Mouse (Mus musculus): Measurements from ENCODE around the gene Vmn2r87. TPM values are rescaled to one million over a fixed set of nuclear protein-coding genes. Genes with fewer than 3 reads are reported as not detected.
A peak's percentile ranks its signal among the peaks of the same experiment; 100 is the strongest.
"Not testable (repeated sequence)": the region's sequence is repeated elsewhere in the genome, so short reads cannot be mapped to it uniquely, and the experiment has no call there.

The Vmn2r87 gene
- 1.1 and 1.3 TPM in 2 replicates for polyA plus RNA-seq (2012; rRNA removed)

DNA sequence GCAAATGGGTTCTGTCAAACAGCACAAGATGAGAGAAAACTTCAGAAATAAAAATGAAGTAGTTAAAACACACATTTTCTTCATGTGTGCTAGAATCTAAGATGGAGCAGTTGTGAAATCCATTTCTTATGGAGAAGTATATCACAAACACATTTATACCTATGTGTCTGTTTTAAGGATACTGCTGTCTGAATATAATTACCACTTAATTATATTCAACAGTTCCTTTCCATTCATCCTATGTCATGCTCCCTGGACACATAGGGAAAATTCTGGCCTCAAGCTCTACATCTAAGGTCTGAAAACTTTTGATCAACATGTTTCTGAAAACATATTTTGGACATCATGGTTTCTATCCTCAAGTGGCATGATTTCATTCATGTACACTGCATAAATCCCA lies at the start of gene Vmn2r87:
Vmn2r87 (minus strand) TSS at position 101 of the 400 bp plus-strand sequence.
- DNase-seq (ENCODE audit: extremely low spot score in 1 of 2, low spot score in 1 of 2): no peak

GRCm38 (mm10) chr10:130544331-130544730 lies 47.1 kb upstream of the Vmn2r87 start:
- not testable (repeated sequence) for DNase-seq (ENCODE audit: extremely low spot score in 1 of 2, low spot score in 1 of 2)

DNA sequence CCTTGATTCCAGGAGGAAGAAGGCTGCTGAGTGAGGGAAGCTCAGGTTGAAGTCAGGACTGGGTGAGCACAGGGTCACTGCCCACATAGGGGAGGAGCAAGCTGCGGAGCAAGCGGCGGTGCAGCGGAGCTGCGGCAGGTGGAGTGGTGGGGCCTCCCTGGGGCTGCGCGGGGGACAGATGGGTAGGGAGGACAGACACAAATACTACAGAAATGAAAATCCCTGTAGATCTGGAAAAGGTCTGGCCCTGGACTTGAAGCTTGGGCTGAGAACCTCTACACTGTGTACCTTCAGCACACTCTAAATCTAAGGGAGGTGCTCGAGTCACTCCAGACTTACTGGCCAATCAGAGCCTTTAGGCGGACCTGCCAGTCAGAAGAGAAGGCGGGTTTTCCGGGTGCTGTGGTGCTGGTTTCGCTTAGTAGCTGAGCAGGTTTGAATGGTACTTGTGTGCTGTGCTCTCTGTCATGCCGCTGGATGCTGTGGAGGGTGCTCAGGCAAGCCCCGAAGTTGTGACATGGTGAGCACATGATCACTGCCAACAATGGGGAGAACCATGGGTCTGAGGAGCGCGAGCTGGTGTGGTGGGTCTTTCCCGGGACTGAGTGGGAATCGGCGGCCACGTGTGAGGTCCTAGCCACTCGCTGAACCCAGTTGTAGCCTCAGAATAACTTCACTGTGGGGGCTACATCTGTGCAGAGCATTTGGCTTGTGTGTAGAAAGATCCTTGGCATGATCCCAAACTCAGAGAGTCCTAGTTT lies 44.9 kb upstream of the Vmn2r87 start:
- DNase-seq (ENCODE audit: extremely low spot score in 1 of 2, low spot score in 1 of 2): peak; percentile 83 to 84

- no peak for DNase-seq (ENCODE audit: extremely low spot score in 1 of 2, low spot score in 1 of 2)
These were observed 38.9 kb upstream of the Vmn2r87 start for GRCm38 (mm10) chr10:130536101-130536500.

DNA sequence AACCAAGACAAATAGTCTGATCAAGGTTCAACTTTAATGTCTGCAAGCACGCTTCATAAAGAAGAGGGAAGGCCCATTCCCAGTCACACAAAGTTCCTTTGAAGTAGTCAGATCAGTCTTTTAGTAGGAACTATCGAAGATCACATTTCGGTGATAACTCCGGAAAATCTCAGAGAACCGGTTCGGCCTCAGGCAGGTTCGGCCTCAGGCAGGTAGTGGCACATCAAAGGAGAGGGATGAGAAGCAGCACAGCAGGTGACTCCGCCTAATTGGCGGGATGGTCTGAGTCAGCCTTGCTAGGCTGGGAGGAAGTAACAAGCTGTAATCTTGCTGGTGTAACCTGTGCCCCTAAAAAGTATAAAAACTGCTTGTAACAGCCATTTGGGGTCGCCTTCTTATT lies 30.7 kb upstream of the Vmn2r87 start:
- no peak for DNase-seq (ENCODE audit: extremely low spot score in 1 of 2, low spot score in 1 of 2)

DNA sequence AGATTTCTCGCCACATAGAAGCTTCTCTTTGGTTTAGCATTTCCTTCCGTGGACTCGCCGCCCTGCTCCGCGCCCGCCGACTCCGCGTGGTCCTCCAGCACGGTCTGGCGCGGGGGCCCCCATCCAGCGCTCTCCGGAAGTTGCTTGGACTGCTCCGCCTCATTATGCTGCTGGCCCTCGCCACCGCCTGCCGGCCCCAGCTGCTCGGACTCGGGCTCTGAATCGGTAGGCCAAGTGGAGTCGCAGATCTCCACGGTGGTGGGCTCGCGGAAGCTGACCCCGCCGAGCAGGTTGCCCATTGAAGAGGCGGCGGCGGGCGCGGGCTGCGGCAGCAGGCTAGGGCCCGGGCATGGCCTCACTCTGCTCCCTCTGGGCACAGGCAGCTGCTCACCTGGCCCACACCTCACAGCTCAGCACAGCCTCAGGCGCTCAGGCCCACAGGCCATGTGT lies 26.9 kb downstream of the Vmn2r87 start:
- peak in 1 of 2 experiments; percentile 16 for DNase-seq (ENCODE audit: extremely low spot score in 1 of 2, low spot score in 1 of 2)

DNA sequence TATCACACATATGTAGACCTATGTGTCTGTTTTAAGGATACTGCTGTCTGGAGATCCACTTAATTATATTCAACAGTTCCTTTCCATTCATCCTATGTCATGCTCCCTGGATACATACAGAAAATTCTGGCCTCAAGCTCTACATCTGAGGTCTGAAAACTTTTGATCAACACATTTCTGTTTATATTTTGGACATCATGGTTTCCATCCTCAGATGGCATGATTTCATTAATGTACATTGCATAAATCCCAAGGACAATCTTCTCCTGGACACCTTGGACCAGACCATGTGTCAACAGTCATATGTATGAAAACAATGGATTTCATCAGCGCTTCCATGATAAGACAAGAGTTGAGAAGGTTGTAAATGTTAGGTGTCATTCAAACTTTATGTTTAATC lies 41.2 kb downstream of the Vmn2r87 start, which contains the start of gene Vmn2r86:
Vmn2r86 (minus strand) TSS at position 101 of the 400 bp plus-strand sequence.
- not testable (repeated sequence) for DNase-seq (ENCODE audit: extremely low spot score in 1 of 2, low spot score in 1 of 2)

DNA sequence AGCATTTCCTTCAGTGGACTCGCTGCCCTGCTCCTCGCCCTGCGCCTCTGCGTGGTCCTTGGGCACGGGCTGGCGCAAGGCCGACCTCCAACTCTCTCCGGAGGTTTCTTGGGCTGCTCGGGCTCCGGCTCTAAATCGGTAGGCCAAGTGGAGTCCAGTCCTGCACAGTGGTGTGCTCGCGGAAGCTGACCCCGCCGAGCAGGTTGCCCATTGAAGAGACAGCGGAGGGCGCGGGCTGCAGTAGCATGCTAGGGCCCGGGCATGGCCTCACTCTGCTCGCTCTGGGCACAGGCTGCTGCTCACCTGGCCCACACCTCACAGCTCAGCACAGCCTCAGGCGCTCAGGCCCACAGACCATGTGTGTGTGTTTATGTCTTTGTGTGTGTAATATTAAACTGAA lies 52.4 kb downstream of the Vmn2r87 start:
- no peak for DNase-seq (ENCODE audit: extremely low spot score in 1 of 2, low spot score in 1 of 2)

GRCm38 (mm10) chr10:130434185-130434898 lies 62.9 kb downstream of the Vmn2r87 start:
- not testable (repeated sequence) for DNase-seq (ENCODE audit: extremely low spot score in 1 of 2, low spot score in 1 of 2)

DNA sequence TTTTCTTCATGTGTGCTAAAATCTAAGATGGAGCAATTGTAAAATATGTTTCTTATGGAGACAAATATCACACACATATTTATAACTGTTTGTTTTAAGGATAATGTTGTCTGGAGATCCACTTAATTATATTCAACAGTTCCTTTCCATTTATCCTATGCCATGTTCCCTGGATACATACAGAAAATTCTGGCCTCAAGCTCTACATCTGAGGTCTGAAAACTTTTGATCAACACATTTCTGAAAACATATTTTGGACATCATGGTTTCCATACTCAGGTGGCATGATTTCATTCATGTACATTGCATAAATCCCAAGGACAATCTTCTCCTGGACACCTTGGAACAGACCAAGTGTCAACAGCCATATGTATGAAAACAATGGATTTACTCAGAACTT lies 67.6 kb downstream of the Vmn2r87 start, which contains the start of gene Vmn2r85:
Vmn2r85 (minus strand) TSS at position 101 of the 400 bp plus-strand sequence.
- DNase-seq (ENCODE audit: extremely low spot score in 1 of 2, low spot score in 1 of 2): not testable (repeated sequence)

GRCm38 (mm10) chr10:130422368-130422767 lies 74.8 kb downstream of the Vmn2r87 start:
- not testable (repeated sequence) for DNase-seq (ENCODE audit: extremely low spot score in 1 of 2, low spot score in 1 of 2)

Other genes with a start within 250 kb of the Vmn2r87 start
- gene Neurod4, start 217.2 kb downstream of the Vmn2r87 start, polyA plus RNA-seq (2012; rRNA removed): 0.30 and 0.46 TPM in 2 replicates
- gene Tespa1, start 174.5 kb downstream of the Vmn2r87 start, polyA plus RNA-seq (2012; rRNA removed): 0.12 and 0.13 TPM in 2 replicates
- gene Vmn2r84, start 103.1 kb downstream of the Vmn2r87 start, polyA plus RNA-seq (2012; rRNA removed): 0.94 and 1.3 TPM in 2 replicates
- 0.34 and 0.53 TPM in 2 replicates for gene Vmn2r85, start 67.7 kb downstream of the Vmn2r87 start, polyA plus RNA-seq (2012; rRNA removed)
- 0.28 and 0.29 TPM in 2 replicates for gene Vmn2r86, start 41.3 kb downstream of the Vmn2r87 start, polyA plus RNA-seq (2012; rRNA removed)

Data from frontal cortex, adult 2 months (tissue).